In genomic region chr5:73598943-73599695, GRCm38 (mm10) we compare ENCODE assay signal across 13 mouse cellular contexts. TPM values are rescaled to one million over a fixed set of nuclear protein-coding genes. Genes with fewer than 3 reads are reported as not detected.
A peak's percentile ranks its signal among the peaks of the same experiment; 100 is the strongest.
DNase-seq lines count a peak whose midpoint lies in the region; ATAC-seq lines count a peak whose summit lies in the region.
"Had no signal": no experiment of that assay in that cellular context is flagged by ENCODE, and none has a peak within 500 bp of the region (broad histone marks: within the 10 kb centered on the region; RNA-seq: fewer than 3 reads in every experiment).

No protein-coding gene starts in this region.

- WGBS in heart, embryonic 12.5 days, result 66% methylated on average over 5 of the region's 5 CpGs
- WGBS in forebrain, embryonic 14.5 days, result 59% methylated on average over 5 of the region's 5 CpGs
- 61% methylated on average over 5 of the region's 5 CpGs for WGBS in midbrain, embryonic 14.5 days

- no peak overlapping the region for H3K27ac ChIP-seq in heart, embryonic 12.5 days (ENCODE audit: poor library complexity, severe bottlenecking)
- no peak overlapping the region for H3K27ac ChIP-seq in forebrain, embryonic 14.5 days (ENCODE audit: low read depth, low read length)
- H3K27ac ChIP-seq in midbrain, embryonic 14.5 days (replicated peaks; ENCODE audit: low read depth, low read length), result no peak overlapping the region

- no peak overlapping the region for H3K4me2 ChIP-seq in heart, embryonic 12.5 days
- no peak overlapping the region for H3K4me2 ChIP-seq in forebrain, embryonic 14.5 days (ENCODE audit: low read length)
- no peak overlapping the region for H3K4me2 ChIP-seq in midbrain, embryonic 14.5 days (ENCODE audit: low read length)
- H3K4me2 ChIP-seq: lung, embryonic 14.5 days had no signal

- intact Hi-C loops in heart, postnatal 10 days (cut with DNase I), result no loop called here

- H3K9me3 ChIP-seq in heart, embryonic 12.5 days (replicated peaks), result no peaks in the 10 kb centered on the region
- no peaks in the 10 kb centered on the region for H3K9me3 ChIP-seq in forebrain, embryonic 14.5 days (replicated peaks; ENCODE audit: control insufficient read depth, low read length)
- H3K9me3 ChIP-seq in midbrain, embryonic 14.5 days (ENCODE audit: control insufficient read depth, low read length), result no peaks in the 10 kb centered on the region

- no peak overlapping the region for H3K4me3 ChIP-seq in heart, embryonic 12.5 days
- H3K4me3 ChIP-seq in forebrain, embryonic 14.5 days (ENCODE audit: low read depth, low read length), result no peak overlapping the region
- H3K4me3 ChIP-seq in midbrain, embryonic 14.5 days (replicated peaks; ENCODE audit: low read depth, low read length), result no peak overlapping the region

- H3K4me1 ChIP-seq in heart, embryonic 12.5 days (replicated peaks), result no peaks in the 10 kb centered on the region
- H3K4me1 ChIP-seq in forebrain, embryonic 14.5 days (ENCODE audit: control insufficient read depth, insufficient read depth, low read length), result peaks cover 11% of the 10 kb centered on the region
- H3K4me1 ChIP-seq in midbrain, embryonic 14.5 days (ENCODE audit: control insufficient read depth, insufficient read depth, low read length), result no peaks in the 10 kb centered on the region

- ATAC-seq in heart, embryonic 12.5 days (ENCODE audit: insufficient number of reproducible peaks, low FRiP score), result no peak
- peak; percentile 59 for ATAC-seq in forebrain, embryonic 14.5 days
- no peak for ATAC-seq in midbrain, embryonic 14.5 days (ENCODE audit: low FRiP score, low TSS enrichment)

- H3K27me3 ChIP-seq in heart, embryonic 12.5 days (replicated peaks), result no peaks in the 10 kb centered on the region
- no peaks in the 10 kb centered on the region for H3K27me3 ChIP-seq in forebrain, embryonic 14.5 days (replicated peaks; ENCODE audit: control insufficient read depth, insufficient read depth, low read length)
- H3K27me3 ChIP-seq in midbrain, embryonic 14.5 days (ENCODE audit: control insufficient read depth, insufficient read depth, low read length), result no peaks in the 10 kb centered on the region

- H3K9ac ChIP-seq in heart, embryonic 12.5 days, result no peak overlapping the region
- no peak overlapping the region for H3K9ac ChIP-seq in forebrain, embryonic 14.5 days (ENCODE audit: low read length)
- H3K9ac ChIP-seq in midbrain, embryonic 14.5 days (replicated peaks; ENCODE audit: low read length), result no peak overlapping the region
- H3K9ac ChIP-seq: lung, embryonic 14.5 days had no signal

- H3K36me3 ChIP-seq in heart, embryonic 12.5 days, result no peaks in the 10 kb centered on the region
- no peaks in the 10 kb centered on the region for H3K36me3 ChIP-seq in forebrain, embryonic 14.5 days (ENCODE audit: control insufficient read depth, insufficient read depth, low read length)
- H3K36me3 ChIP-seq in midbrain, embryonic 14.5 days (ENCODE audit: control insufficient read depth, insufficient read depth, low read length), result no peaks in the 10 kb centered on the region

- peak; percentile 14 to 20 for DNase-seq in heart, postnatal 10 days
- peak; percentile 67 for DNase-seq in R1 (ENCODE audit: low read depth, low spot score)
- DNase-seq in forebrain, embryonic 14.5 days (ENCODE audit: low spot score), result peak; percentile 66
- DNase-seq in midbrain, embryonic 14.5 days, result peak; percentile 48
- no peak for DNase-seq in urinary bladder, postnatal 10 days (ENCODE audit: low spot score)
- no peak for DNase-seq in cerebellum, postnatal 36 days
- DNase-seq in kidney, adult 11 months, result no peak

RNA-seq across cellular contexts. Expression of gene Lrrc66, which starts 33.2 kb away (rescaled TPM):
- not detected for total RNA-seq in heart, postnatal 10 days (2021)
- polyA plus RNA-seq in heart, embryonic 12.5 days (2016; fragmentation: Nextera tagmentation; extraction: Ambion mirVana), result not detected in 2 replicates
- not detected in 2 replicates for polyA plus RNA-seq in forebrain, embryonic 14.5 days (2014; fragmentation: Nextera tagmentation; extraction: Ambion mirVana)
- not detected in 2 replicates for polyA plus RNA-seq in midbrain, embryonic 14.5 days (2014; fragmentation: Nextera tagmentation; extraction: Ambion mirVana)
- total RNA-seq: ES-E14; layer of hippocampus, postnatal 36 days; neutrophil, adult 5-6 weeks had no signal
- polyA plus RNA-seq: lung, embryonic 14.5 days had no signal

RNA-seq across cellular contexts. Expression of gene Sgcb, which starts 48.5 kb away (rescaled TPM):
- total RNA-seq in heart, postnatal 10 days (2021), result 10 to 100 TPM; 75.1 TPM
- 26.0 and 26.8 TPM in 2 replicates for polyA plus RNA-seq in heart, embryonic 12.5 days (2016; fragmentation: Nextera tagmentation; extraction: Ambion mirVana)
- 20.9 and 25.6 TPM in 2 replicates for polyA plus RNA-seq in forebrain, embryonic 14.5 days (2014; fragmentation: Nextera tagmentation; extraction: Ambion mirVana)
- 30.8 and 32.2 TPM in 2 replicates for polyA plus RNA-seq in midbrain, embryonic 14.5 days (2014; fragmentation: Nextera tagmentation; extraction: Ambion mirVana)

RNA-seq across cellular contexts. Expression of gene Spata18, which starts 52.1 kb away (rescaled TPM):
- 1 to 10 TPM; 1.8 TPM for total RNA-seq in heart, postnatal 10 days (2021)
- polyA plus RNA-seq in heart, embryonic 12.5 days (2016; fragmentation: Nextera tagmentation; extraction: Ambion mirVana), result 0.13 and 0.17 TPM in 2 replicates
- 0.36 and 0.83 TPM in 2 replicates for polyA plus RNA-seq in forebrain, embryonic 14.5 days (2014; fragmentation: Nextera tagmentation; extraction: Ambion mirVana)
- 0.21 TPM in 1 of 2 replicates, not detected in the other for polyA plus RNA-seq in midbrain, embryonic 14.5 days (2014; fragmentation: Nextera tagmentation; extraction: Ambion mirVana)
- total RNA-seq: ES-E14; neutrophil, adult 5-6 weeks had no signal
- polyA plus RNA-seq: frontal cortex, adult 2 months had no signal

Comparison
In these comparisons a context has a peak if more than half of its experiments do, and no peak if none do; other contexts are left out.
1. DNase-seq: peak in heart, postnatal 10 days (2 of 2), R1 (single experiment), forebrain, embryonic 14.5 days (single experiment) and midbrain, embryonic 14.5 days (single experiment); none in urinary bladder, postnatal 10 days (single experiment), cerebellum, postnatal 36 days (0 of 2) and kidney, adult 11 months (single experiment).